Mouse (Mus musculus): ENCODE results near the gene Tbk1.

DNA sequence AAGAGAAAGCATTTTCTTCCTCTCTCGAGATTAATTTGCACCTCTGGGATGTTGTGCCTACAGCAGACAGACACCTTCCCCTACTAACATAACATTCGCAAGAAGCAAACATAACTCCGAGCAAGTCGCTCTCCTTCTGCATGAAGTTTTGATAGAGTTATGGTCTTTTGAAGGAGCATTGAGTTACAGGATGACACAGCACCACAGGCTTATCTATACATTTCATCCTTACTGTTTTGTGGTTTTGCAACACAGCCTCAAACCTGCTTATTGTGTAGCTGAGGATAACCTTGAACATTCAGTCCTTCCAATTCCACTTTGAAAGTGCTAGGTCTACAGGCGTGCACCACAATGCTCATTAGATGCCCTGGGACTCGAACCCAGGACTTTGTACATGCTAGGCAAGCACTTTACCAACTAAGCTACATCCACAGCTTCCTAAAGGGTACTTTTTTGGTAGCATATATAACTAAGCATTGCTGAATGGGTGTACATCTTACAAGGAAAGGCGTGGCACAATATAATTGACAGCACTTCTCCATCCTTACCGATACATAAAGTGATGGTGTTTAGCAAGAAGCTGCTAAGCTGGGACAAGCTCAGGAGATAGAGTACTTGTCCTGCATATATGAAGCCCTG, 56.1 kb downstream of the Tbk1 start:
- TF ChIP-seq CTCF (IDR thresholded peaks at IDR 0.05; ENCODE audit: borderline replicate concordance, insufficient read depth, low read length), result no peak
- TF ChIP-seq POLR2A (IDR thresholded peaks at IDR 0.05; ENCODE audit: low read depth, low read length), result no peak

All from embryonic fibroblast, embryonic 13.5 days (primary cell).